Mouse (Mus musculus): ENCODE measurements at regions not wholly inside any gene's neighbourhood (a gene's known extent, or its start where the extent isn't known, plus 50 kb on each side); places are given as distances from the start of the nearest gene placed in this dataset.
A peak's percentile ranks its signal among the peaks of the same experiment; 100 is the strongest.

- no peak for DNase-seq (ENCODE audit: low spot score)
Observed at GRCm38 (mm10) chr9:33766235-33766634, 719.5 kb upstream of the Kirrel3 start.

DNA sequence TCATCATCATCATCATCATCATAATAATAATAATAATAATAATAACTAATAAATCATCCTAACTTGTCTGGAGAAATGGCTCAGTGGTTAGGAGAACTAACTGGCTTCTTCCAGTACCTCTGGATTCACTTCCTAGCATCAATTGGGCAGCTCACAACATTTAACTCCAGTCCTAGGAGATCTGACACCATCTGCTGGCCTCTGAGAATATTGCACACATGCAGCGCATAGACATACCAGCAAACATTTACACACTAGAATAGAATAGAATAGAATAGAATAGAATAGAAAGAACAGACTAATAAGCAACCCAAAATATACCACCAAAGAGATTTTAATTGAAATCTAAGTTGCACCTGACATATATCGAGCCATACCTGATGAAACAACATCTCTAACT is 715.9 kb upstream of the Kirrel3 start:
- no peak for DNase-seq (ENCODE audit: low spot score)

DNA sequence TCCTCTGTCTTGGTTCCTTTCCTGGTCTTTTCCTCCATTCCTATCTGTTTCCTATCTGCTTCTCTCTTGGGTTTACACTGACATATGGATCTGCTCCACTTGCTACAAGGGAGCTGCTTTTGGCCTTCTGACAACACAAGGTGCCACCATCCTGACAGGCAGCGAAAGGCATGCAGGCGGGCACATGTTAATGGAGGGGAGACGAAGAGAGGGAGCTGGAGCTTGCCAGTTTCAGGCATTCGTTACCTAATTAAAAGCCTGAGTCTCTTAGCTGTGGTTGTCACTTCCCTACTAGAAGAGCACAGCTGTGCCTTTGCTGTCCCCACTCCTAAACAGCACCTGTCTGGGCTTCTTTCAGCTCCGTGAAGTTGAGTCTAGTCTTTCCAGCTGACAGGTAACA is 711.5 kb upstream of the Kirrel3 start:
- no peak for DNase-seq (ENCODE audit: low spot score)

DNA sequence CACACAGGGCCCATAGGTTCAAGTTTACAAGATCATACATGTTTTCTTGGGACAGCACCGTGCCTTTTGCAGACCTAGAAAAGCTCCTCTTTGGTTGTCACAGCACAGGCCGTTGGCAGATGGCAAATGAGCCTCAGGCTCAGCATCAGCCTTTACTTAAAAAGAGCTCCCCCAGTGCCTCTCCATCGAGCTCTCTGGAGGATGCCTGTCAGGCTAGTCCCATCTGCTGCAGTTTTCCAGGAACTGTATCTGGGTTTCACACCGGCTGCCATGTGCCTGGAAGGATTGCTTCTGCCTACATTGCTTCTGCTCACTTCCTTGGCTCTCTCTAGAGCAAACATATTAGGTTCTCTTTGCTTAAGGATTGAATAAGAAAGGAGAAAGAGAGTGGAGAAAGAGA is 695.1 kb upstream of the Kirrel3 start:
- no peak for DNase-seq (ENCODE audit: low spot score)

DNA sequence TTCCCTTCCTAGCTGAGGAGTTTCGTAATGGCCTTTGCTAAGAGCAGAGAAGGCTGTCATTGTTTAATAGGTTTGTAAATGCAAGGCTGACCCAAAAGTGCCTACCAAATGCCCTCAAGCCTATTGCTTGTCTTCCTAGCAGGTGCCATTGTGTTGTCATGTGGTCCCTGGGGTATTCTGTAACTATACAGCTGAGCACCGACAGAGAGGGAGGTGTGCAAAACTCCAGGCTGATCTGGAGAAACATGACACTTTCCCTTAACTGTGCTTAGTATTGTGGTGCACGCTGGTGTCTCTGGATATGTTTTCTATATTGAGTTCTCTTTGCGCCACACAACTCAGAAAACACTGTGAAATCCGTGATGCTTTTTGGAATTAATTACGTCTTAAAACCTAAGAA is 685.4 kb upstream of the Kirrel3 start:
- DNase-seq (ENCODE audit: low spot score): no peak

GRCm38 (mm10) chr9:33800763-33801162 is 684.9 kb upstream of the Kirrel3 start:
- DNase-seq (ENCODE audit: low spot score): no peak

DNA sequence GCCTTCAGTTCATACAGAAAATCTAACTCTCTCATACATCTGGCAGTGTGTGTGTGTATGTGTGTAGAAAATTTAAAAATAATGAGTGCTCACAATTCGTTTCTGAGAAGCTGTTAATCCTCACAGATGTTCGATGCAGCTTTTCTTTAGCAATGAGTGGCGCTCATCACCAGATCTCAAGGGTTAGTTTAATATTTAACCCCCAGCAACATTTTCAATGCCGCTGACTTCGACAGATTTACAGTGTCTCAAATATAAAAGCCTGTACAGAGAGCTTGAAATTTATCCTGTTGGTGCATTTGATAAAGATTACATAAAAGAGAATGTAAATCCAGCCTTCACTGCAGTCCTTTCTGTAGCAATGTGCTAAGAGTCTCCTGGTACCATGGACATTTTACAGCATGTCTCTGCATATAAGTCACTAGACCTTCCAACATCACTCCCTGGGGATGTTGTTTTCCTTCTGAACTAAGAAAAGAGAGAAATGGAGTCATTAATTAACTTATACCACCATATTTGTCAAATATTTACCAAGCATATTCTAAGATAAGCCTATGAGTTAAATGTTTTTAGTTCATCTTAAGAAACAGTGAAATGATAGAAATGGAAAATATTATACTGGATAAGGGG is 670.8 kb upstream of the Kirrel3 start:
- no peak for DNase-seq (ENCODE audit: low spot score)

- DNase-seq (ENCODE audit: low spot score): no peak
Observed at GRCm38 (mm10) chr9:33822574-33823394, 662.9 kb upstream of the Kirrel3 start.

DNA sequence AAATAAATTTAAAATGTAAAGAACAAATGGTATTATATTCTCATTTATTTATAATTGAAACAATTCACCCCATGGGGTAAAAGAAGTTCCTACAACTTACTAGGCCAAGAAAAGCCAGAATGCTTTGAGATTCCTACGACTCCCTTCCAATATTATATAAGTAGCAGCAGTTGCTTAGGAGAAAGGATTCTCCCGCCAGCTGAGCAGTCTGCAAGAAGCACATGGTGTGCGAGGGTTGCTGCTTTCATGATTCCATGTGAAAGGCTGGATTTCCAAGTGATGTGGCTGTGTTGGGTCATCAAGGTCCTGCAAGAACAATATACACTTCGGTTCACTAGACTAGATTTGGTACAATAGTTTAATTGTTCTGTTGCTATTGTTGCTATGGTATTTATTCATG is 659.6 kb upstream of the Kirrel3 start:
- no peak for DNase-seq (ENCODE audit: low spot score)

- DNase-seq (ENCODE audit: low spot score): no peak
Observed at GRCm38 (mm10) chr9:33827409-33827808, 658.3 kb upstream of the Kirrel3 start.

DNA sequence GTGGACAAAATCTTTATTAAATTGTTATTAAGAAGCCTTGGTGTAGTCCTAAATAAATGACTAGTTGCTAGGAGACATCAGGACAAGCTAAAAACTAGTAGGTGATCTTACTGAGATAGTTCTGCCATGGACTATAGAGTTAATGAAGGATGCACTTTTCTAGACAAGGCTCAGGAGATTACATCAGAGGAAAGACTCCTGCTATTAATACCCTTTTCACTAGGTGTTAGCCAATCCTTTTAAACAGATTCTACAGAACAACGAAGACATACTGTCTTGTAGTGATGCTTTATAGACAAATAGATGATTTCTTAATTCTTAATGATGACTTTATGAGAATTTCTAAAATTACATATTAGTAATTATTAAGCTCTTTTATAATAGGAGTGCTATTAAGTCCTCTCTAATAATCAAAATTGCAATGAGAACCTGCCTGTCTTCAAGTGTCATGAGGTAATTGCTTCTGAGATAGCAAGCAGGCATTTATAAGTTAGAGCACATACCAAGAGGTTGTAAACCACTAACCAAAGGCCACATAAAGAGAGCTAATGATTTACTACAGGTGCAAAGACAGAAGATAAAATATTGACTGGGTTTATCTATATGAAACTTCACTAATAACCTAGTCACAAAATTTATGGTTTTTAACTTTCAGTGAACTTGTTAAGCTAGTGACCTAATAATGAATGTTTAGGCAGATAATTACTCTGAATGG is 647.9 kb upstream of the Kirrel3 start:
- DNase-seq (ENCODE audit: low spot score): no peak

- no peak for DNase-seq (ENCODE audit: low spot score)
Observed at GRCm38 (mm10) chr9:33849623-33850022, 636.1 kb upstream of the Kirrel3 start.

DNA sequence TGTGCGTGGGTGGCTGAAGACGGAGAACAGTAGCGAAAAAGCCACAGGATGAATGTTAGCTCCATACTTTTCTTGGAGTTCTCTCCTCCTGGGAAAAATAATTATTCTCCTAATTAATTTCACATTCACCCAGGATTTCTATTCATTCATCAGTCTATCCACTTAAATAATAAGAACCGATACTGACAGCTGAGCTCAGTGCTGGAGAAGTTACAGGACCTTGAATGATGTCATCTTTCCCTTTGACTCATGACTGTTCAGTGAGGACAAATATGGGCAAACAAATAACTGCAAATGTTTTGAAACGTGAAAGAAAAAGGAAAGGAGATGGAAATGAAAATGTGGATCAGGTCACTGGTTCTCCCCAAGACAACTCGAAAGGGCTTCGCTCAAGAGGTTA is 635.7 kb upstream of the Kirrel3 start:
- DNase-seq (ENCODE audit: low spot score): no peak

DNA sequence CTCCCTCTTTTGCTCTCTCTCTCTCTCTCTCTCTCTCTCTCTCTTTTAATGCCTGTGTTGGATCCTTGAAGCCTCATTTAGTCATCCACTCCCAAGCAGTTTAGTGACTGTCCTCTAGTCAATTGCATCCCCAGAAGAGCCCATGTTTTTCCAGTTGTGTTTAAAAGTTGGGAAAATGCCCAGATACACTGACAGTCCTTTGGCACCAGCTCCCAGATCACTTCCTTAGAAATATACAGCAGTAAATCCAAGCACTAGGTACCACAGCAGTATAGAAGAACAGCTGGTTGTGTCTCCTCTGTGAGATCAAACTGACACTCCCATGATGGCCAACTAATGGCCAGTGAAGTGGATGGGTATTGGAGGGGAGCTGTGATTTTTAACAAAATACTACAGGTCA is 634.7 kb upstream of the Kirrel3 start:
- no peak for DNase-seq (ENCODE audit: low spot score)

DNA sequence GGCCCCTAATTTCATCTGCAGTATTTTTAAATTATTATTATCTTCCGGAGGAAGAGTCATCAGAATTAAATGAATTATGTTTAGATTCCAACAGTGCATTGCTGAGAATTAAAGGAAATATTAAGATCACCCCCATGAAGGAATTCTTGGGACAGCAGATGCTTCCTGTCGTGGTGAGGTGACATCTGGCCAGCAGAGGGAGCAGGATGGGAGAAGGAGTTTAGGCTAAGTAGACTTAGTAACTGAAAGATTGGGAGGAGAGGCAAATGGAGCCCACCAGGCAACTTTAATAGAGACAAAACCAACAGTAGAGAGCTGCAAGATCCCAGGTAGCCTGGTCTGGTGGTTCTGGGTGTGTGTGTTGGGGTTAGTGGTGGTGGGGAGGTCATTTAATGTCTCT is 629.5 kb upstream of the Kirrel3 start:
- peak; percentile 1 for DNase-seq (ENCODE audit: low spot score)

- no peak for DNase-seq (ENCODE audit: low spot score)
Observed at GRCm38 (mm10) chr9:33858511-33858910, 627.2 kb upstream of the Kirrel3 start.

DNA sequence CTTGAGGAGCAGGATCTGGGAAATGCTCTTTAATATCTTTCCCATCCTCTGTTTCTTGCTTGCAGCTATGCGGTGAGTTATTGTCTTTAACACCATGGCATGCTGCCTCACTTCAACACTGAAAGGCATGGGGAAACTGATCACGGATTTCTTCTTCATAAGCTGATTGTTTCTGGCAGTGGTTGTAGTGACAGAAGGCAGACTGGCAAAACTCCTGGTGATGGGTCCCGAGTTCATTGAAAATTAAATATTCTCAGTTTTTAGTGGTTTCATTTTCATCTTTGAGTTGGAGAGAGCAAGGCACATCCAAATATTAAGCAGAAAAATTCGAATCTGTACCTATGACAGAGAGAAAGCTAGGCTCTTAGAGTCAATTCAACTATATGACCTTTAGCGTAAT is 617.0 kb upstream of the Kirrel3 start:
- no peak for DNase-seq (ENCODE audit: low spot score)

DNA sequence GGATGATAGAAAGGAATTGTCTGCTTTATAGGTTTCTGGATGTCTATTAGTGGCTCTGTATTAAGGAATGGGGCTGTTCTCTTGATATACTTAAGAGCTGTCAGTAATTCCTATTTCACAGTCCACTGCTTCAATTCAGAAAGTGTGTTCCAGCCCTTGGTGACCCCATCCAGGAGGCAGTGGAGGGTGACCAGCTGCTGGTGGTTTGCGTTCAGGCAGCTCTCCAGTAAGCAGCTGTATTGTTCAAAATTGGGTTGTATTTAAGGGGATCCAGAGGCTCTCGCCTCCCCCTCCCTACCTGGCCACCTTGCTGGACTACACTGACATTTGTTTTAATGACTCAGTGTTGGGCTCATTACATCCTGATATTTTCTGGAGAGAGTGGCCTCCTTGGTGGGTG is 598.4 kb upstream of the Kirrel3 start:
- no peak for DNase-seq (ENCODE audit: low spot score)

GRCm38 (mm10) chr9:33892001-33892400 is 593.7 kb upstream of the Kirrel3 start:
- no peak for DNase-seq (ENCODE audit: low spot score)

GRCm38 (mm10) chr9:33901313-33902076 is 584.2 kb upstream of the Kirrel3 start:
- no peak for DNase-seq (ENCODE audit: low spot score)

GRCm38 (mm10) chr9:33903991-33904570 is 581.6 kb upstream of the Kirrel3 start:
- no peak for DNase-seq (ENCODE audit: low spot score)

DNA sequence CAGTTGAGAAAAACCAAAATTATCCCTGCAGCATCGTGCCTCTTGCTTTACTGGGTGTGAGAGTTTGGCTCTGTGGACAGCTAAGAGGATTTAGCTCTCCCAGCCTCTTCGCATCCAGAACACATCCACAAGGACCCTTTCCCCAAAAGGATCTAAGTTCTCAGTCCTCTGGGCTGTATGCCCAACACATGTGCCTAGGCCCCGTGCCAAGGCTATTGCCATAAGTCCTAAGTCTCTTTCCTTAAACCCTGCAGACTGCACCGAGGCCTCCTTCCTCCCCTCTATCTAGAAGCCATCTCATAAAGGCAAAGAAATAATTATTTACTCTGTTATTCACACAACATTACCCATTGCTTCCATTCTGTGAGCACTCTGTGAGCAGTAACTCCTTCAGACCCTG is 570.8 kb upstream of the Kirrel3 start:
- no peak for DNase-seq (ENCODE audit: low spot score)

Data from gastrocnemius, adult 18-20 months (tissue).